Mouse (Mus musculus) myocyte (in vitro differentiated cells): ENCODE data around the gene Adamtsl2.

Source experiments
- CEBPB ChIP-seq: IDR thresholded peaks from 2 replicates; pipeline ENCODE4 v1.6.1; 2011; ENCODE audit warnings: mild to moderate bottlenecking, moderate library complexity; ENCODE audit not compliant: poor library complexity, insufficient read depth, severe bottlenecking
- POLR2A ChIP-seq: IDR thresholded peaks from one replicate; pipeline ENCODE4 v1.6.1; 2011; ENCODE audit warnings: low read depth, mild to moderate bottlenecking, control low read depth, moderate library complexity; ENCODE audit not compliant: insufficient read length
- POLR2AphosphoS2 ChIP-seq: IDR thresholded peaks from one replicate; pipeline ENCODE4 v1.6.1; 2011; ENCODE audit warnings: low read depth, control low read depth; ENCODE audit not compliant: insufficient read length
- TCF12 ChIP-seq: IDR thresholded peaks from one replicate; pipeline ENCODE4 v1.6.1; 2011; ENCODE audit warnings: mild to moderate bottlenecking, control low read depth; ENCODE audit not compliant: poor library complexity, insufficient read depth, severe bottlenecking

GRCm38 (mm10) chr2:27097776-27098175 is 18.6 kb downstream of the Adamtsl2 start:
- no peak for TF ChIP-seq POLR2A
- TF ChIP-seq POLR2AphosphoS2, result no peak
- no peak for TF ChIP-seq TCF12
- no peak for TF ChIP-seq CEBPB
